16 mouse cellular contexts compared by ENCODE assay signal in the genomic region with DNA sequence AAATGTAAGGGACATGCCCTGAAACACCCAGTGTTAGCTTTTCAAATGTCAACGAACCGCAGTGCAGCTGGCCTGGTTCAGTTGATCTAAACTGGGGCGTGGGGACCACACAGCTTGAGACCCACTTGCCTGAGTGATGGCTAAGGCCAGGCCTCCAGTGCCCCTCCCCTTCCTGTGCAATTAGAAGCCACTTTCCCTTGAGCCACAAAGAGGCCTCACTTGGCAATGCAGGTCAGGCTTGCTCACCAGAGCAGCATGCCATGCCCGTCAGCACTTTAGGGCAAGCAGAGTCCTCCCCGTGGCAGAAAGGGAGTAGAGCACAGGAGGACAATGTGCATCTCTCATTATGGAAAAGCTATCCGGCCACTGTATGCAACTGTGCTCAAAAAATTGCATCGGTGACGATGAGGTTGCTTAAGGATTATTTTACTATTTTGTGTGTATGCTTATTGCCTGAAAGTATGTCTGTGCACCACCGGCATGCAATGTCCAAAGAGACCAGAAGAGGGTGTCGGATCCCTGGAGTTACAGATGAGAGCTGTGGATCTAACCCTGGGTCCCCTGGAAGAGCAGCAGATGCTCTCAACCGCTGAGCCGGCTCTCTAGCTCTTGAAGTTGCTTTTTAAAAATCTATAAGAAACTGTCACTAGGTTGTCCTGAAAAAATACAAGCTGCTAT.
DNase-seq lines count a peak whose midpoint lies in the region; ATAC-seq and TF ChIP-seq lines count a peak whose summit lies in the region.
"Had no signal": no experiment of that assay in that cellular context is flagged by ENCODE, and none has a peak within 500 bp of the region (broad histone marks: within the 10 kb centered on the region; RNA-seq: fewer than 3 reads in every experiment).

No protein-coding gene starts in this region.

- WGBS in lung, postnatal 0 days = 72% methylated on average over 12 of the region's 12 CpGs
- WGBS in heart, embryonic 11.5 days (ENCODE audit: insufficient replicate concordance) = 80% methylated on average over 12 of the region's 12 CpGs

- intact Hi-C loops in gastrocnemius, adult 2 months (cut with DNase I) = no loop called here
- intact Hi-C loops in gastrocnemius, postnatal 14 days (cut with DNase I; ENCODE audit: low total_unique reads) = no loop called here

- H3K36me3 ChIP-seq in lung, postnatal 0 days (ENCODE audit: insufficient read depth, low read length) = no peaks in the 10 kb centered on the region
- H3K36me3 ChIP-seq in ES-Bruce4 (ENCODE audit: control insufficient read depth, insufficient read depth, low read length, poor library complexity, severe bottlenecking) = no peaks in the 10 kb centered on the region
- H3K36me3 ChIP-seq in heart, embryonic 11.5 days (ENCODE audit: control insufficient read depth, insufficient read depth, low read length) = no peaks in the 10 kb centered on the region
- H3K36me3 ChIP-seq: limb, embryonic 12.5 days; midbrain, embryonic 13.5 days had no signal

- H3K4me1 ChIP-seq in lung, postnatal 0 days (ENCODE audit: insufficient read depth, low read depth, low read length) = no peaks in the 10 kb centered on the region
- no peaks in the 10 kb centered on the region for H3K4me1 ChIP-seq in ES-Bruce4 (ENCODE audit: control insufficient read depth, insufficient read depth, low read length)
- no peaks in the 10 kb centered on the region for H3K4me1 ChIP-seq in heart, embryonic 11.5 days (ENCODE audit: control insufficient read depth, insufficient read depth, low read length)
- H3K4me1 ChIP-seq: limb, embryonic 12.5 days; midbrain, embryonic 13.5 days had no signal

- no peak overlapping the region for H3K4me3 ChIP-seq in gastrocnemius, adult 2 months
- no peak overlapping the region for H3K4me3 ChIP-seq in lung, postnatal 0 days (ENCODE audit: low read depth, low read length)
- H3K4me3 ChIP-seq in ES-Bruce4 (ENCODE audit: low read depth, low read length) = no peak overlapping the region
- no peak overlapping the region for H3K4me3 ChIP-seq in heart, embryonic 11.5 days (ENCODE audit: low read depth, low read length)
- H3K4me3 ChIP-seq: limb, embryonic 12.5 days; midbrain, embryonic 13.5 days had no signal

- TF ChIP-seq EP300 in lung, postnatal 0 days (IDR thresholded peaks at IDR 0.05) = no peak
- TF ChIP-seq EP300 in ES-Bruce4 (IDR thresholded peaks at IDR 0.05; ENCODE audit: insufficient read depth, low read depth, low read length) = no peak

- ATAC-seq in lung, postnatal 0 days = no peak
- ATAC-seq in megakaryocyte progenitor cell, adult 5-6 weeks (replicated peaks; ENCODE audit: poor library complexity) = peak; percentile 48; the same call in 1 of the 2 replicates
- ATAC-seq in cerebellum, adult (ENCODE audit: insufficient number of reproducible peaks, low FRiP score, low TSS enrichment) = no peak
- no peak for ATAC-seq in heart, embryonic 11.5 days (replicated peaks; ENCODE audit: insufficient number of reproducible peaks, low FRiP score, low TSS enrichment)
- ATAC-seq: liver, postnatal 0 days; midbrain, embryonic 13.5 days had no signal

- H3K9ac ChIP-seq in lung, postnatal 0 days (replicated peaks; ENCODE audit: low read depth) = no peak overlapping the region
- H3K9ac ChIP-seq in ES-Bruce4 (ENCODE audit: low read depth, poor library complexity, severe bottlenecking) = no peak overlapping the region
- no peak overlapping the region for H3K9ac ChIP-seq in heart, embryonic 11.5 days (ENCODE audit: low read depth, low read length)
- H3K9ac ChIP-seq: limb, embryonic 12.5 days; liver, postnatal 0 days; midbrain, embryonic 13.5 days had no signal

- no peak for DNase-seq in gastrocnemius, adult 2 months
- no peak for DNase-seq in gastrocnemius, postnatal 14 days
- no peak for DNase-seq in lung, postnatal 0 days (ENCODE audit: low spot score)
- no peak for DNase-seq in lung, postnatal 4 days
- DNase-seq: cerebellum, adult 18-20 months; heart, adult 18-20 months; heart, postnatal 4 days; kidney, adult 11 months; layer of hippocampus, adult 9-11 months; liver, postnatal 0 days had no signal

- H3K27me3 ChIP-seq in lung, postnatal 0 days (replicated peaks; ENCODE audit: insufficient read depth, low read length) = no peaks in the 10 kb centered on the region
- no peaks in the 10 kb centered on the region for H3K27me3 ChIP-seq in ES-Bruce4 (ENCODE audit: control insufficient read depth, insufficient read depth, low read length, poor library complexity, severe bottlenecking)
- no peaks in the 10 kb centered on the region for H3K27me3 ChIP-seq in heart, embryonic 11.5 days (ENCODE audit: control insufficient read depth, insufficient read depth, low read length)
- H3K27me3 ChIP-seq: limb, embryonic 12.5 days; midbrain, embryonic 13.5 days had no signal

- H3K9me3 ChIP-seq in lung, postnatal 0 days (ENCODE audit: low read length) = no peaks in the 10 kb centered on the region
- no peaks in the 10 kb centered on the region for H3K9me3 ChIP-seq in ES-Bruce4 (replicated peaks; ENCODE audit: control insufficient read depth, insufficient read depth, low read length, poor library complexity, severe bottlenecking)
- H3K9me3 ChIP-seq in heart, embryonic 11.5 days (replicated peaks; ENCODE audit: control insufficient read depth, low read length) = no peaks in the 10 kb centered on the region
- H3K9me3 ChIP-seq: limb, embryonic 12.5 days; midbrain, embryonic 13.5 days had no signal

- H3K4me2 ChIP-seq in lung, postnatal 0 days (replicated peaks; ENCODE audit: low read depth, low read length) = no peak overlapping the region
- H3K4me2 ChIP-seq in heart, embryonic 11.5 days = no peak overlapping the region
- H3K4me2 ChIP-seq: limb, embryonic 12.5 days; midbrain, embryonic 13.5 days had no signal

- peak; percentile 38 for TF ChIP-seq CTCF in gastrocnemius, adult 2 months (IDR thresholded peaks at IDR 0.05)
- peak; percentile 21; the same call in 1 of the 2 replicates for TF ChIP-seq CTCF in lung, postnatal 0 days (IDR thresholded peaks at IDR 0.05)
- peak; percentile 19 for TF ChIP-seq CTCF in ES-Bruce4 (IDR thresholded peaks at IDR 0.05; ENCODE audit: low read depth, low read length)

- TF ChIP-seq POLR2A in ES-Bruce4 (IDR thresholded peaks at IDR 0.05; ENCODE audit: insufficient read depth, low read length) = no peak

- no peak overlapping the region for H3K27ac ChIP-seq in gastrocnemius, adult 2 months
- H3K27ac ChIP-seq in lung, postnatal 0 days (ENCODE audit: low read length) = no peak overlapping the region
- no peak overlapping the region for H3K27ac ChIP-seq in ES-Bruce4 (ENCODE audit: insufficient read depth, low read length)
- no peak overlapping the region for H3K27ac ChIP-seq in heart, embryonic 11.5 days (ENCODE audit: low read depth, low read length)
- H3K27ac ChIP-seq: limb, embryonic 12.5 days; midbrain, embryonic 13.5 days had no signal
